Comparison of ENCODE assay signal across 10 mouse cellular contexts in the genomic region with DNA sequence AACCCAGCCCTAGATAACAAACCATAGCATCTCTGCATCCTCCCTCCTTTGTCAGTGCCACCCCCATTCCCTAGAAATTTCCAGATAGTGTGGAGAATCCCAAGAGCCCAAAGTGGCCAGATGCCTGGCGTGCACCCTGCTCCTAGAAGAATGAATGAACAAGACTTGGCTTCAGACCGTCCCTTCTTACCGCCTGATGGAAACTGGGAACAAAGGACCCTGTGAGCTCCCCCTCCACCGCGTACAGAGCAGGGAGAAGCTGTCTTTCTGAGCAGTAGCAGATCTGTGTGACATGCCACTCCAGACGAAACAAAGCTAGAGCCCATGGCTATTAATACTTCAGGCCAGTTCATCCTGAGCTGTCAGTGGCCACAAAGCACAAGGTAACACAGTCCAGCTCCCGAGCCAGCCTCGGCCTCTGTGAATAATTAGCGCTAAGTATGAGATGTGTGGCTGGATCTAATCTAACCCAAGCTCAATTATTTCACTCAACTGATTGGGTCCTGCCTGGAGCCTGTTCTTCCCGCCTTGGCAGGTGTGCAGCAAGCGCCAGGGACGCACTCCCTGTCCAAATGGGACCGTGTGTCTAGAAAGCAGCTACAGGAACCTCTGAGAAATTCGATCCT.
DNase-seq lines count a peak whose midpoint lies in the region; ATAC-seq and TF ChIP-seq lines count a peak whose summit lies in the region.
"Had no signal": no experiment of that assay in that cellular context is flagged by ENCODE, and none has a peak within 500 bp of the region (broad histone marks: within the 10 kb centered on the region; RNA-seq: fewer than 3 reads in every experiment).

No protein-coding gene starts in this region.

- H3K9me3 ChIP-seq in kidney, embryonic 15.5 days (replicated peaks), result no peaks in the 10 kb centered on the region
- H3K9me3 ChIP-seq in forebrain, postnatal 0 days (ENCODE audit: low read length), result no peaks in the 10 kb centered on the region
- no peaks in the 10 kb centered on the region for H3K9me3 ChIP-seq in midbrain, embryonic 15.5 days
- H3K9me3 ChIP-seq: liver, embryonic 13.5 days had no signal

- no peak for TF ChIP-seq CTCF in kidney, adult 2 months (conservative IDR thresholded peaks at IDR 0.05; ENCODE audit: insufficient read depth, insufficient read length, low read depth, low read length)
- TF ChIP-seq CTCF in forebrain, postnatal 0 days (IDR thresholded peaks at IDR 0.05; ENCODE audit: low read depth), result no peak

- ATAC-seq in kidney, embryonic 15.5 days (replicated peaks; ENCODE audit: low FRiP score), result peak; percentile 29; the same call in 1 of the 2 replicates
- ATAC-seq in forebrain, postnatal 0 days, result peak; percentile 82
- ATAC-seq in midbrain, embryonic 15.5 days (replicated peaks), result peak; percentile 42; the same call in 1 of the 2 replicates

- no peak overlapping the region for H3K4me2 ChIP-seq in kidney, embryonic 15.5 days
- no peak overlapping the region for H3K4me2 ChIP-seq in forebrain, postnatal 0 days (ENCODE audit: low read depth)
- H3K4me2 ChIP-seq in midbrain, embryonic 15.5 days, result no peak overlapping the region
- H3K4me2 ChIP-seq: liver, embryonic 13.5 days had no signal

- no peak for DNase-seq in kidney, adult 2 months
- peak; percentile 34 for DNase-seq in embryo, embryonic 11 days
- DNase-seq in forebrain, postnatal 0 days, result peak; percentile 47
- no peak for DNase-seq in natural killer cell, adult 2 months (ENCODE audit: low spot score in 2 of 2)
- DNase-seq in urinary bladder, adult 2 months (ENCODE audit: low spot score), result no peak
- DNase-seq: kidney, postnatal 14 days; liver, embryonic 13.5 days had no signal

- no peak for TF ChIP-seq POLR2A in kidney, adult 2 months (IDR thresholded peaks at IDR 0.05; ENCODE audit: low read depth, low read length)

- no peaks in the 10 kb centered on the region; the same call in 1 of the 2 replicates for H3K27me3 ChIP-seq in kidney, embryonic 15.5 days
- no peaks in the 10 kb centered on the region for H3K27me3 ChIP-seq in kidney, adult 2 months (replicated peaks; ENCODE audit: control insufficient read depth, insufficient read depth, low read length)
- H3K27me3 ChIP-seq in forebrain, postnatal 0 days (ENCODE audit: insufficient read depth, low read length), result no peaks in the 10 kb centered on the region
- no peaks in the 10 kb centered on the region for H3K27me3 ChIP-seq in midbrain, embryonic 15.5 days (replicated peaks)
- H3K27me3 ChIP-seq: liver, embryonic 13.5 days had no signal

- H3K4me3 ChIP-seq in kidney, embryonic 15.5 days (replicated peaks), result no peak overlapping the region
- H3K4me3 ChIP-seq in kidney, adult 2 months (ENCODE audit: insufficient read depth, low read depth, low read length), result no peak overlapping the region
- no peak overlapping the region for H3K4me3 ChIP-seq in forebrain, postnatal 0 days (ENCODE audit: low read depth, low read length)
- H3K4me3 ChIP-seq in midbrain, embryonic 15.5 days, result no peak overlapping the region
- H3K4me3 ChIP-seq: liver, embryonic 13.5 days; myocyte had no signal

- H3K27ac ChIP-seq in kidney, embryonic 15.5 days, result no peak overlapping the region
- no peak overlapping the region for H3K27ac ChIP-seq in kidney, adult 2 months (ENCODE audit: insufficient read depth, low read depth, low read length)
- peak overlapping the region; percentile 35; the same call in 1 of the 2 replicates for H3K27ac ChIP-seq in forebrain, postnatal 0 days (ENCODE audit: low read depth, low read length)
- H3K27ac ChIP-seq in midbrain, embryonic 15.5 days, result no peak overlapping the region
- H3K27ac ChIP-seq: liver, embryonic 13.5 days had no signal

- no peak overlapping the region for H3K9ac ChIP-seq in kidney, embryonic 15.5 days
- H3K9ac ChIP-seq in forebrain, postnatal 0 days, result no peak overlapping the region
- no peak overlapping the region for H3K9ac ChIP-seq in midbrain, embryonic 15.5 days
- H3K9ac ChIP-seq: liver, embryonic 13.5 days had no signal

- no peaks in the 10 kb centered on the region for H3K36me3 ChIP-seq in kidney, embryonic 15.5 days
- H3K36me3 ChIP-seq in kidney, adult 2 months (ENCODE audit: control insufficient read depth, insufficient read depth, low read length), result no peaks in the 10 kb centered on the region
- no peaks in the 10 kb centered on the region for H3K36me3 ChIP-seq in forebrain, postnatal 0 days (ENCODE audit: insufficient read depth)
- H3K36me3 ChIP-seq in midbrain, embryonic 15.5 days (replicated peaks), result no peaks in the 10 kb centered on the region
- H3K36me3 ChIP-seq: liver, embryonic 13.5 days had no signal

- H3K4me1 ChIP-seq in kidney, embryonic 15.5 days, result 0 out of 2 replicates have a peak, but pooled peaks cover 8% of the 10 kb centered on the region
- no peaks in the 10 kb centered on the region for H3K4me1 ChIP-seq in kidney, adult 2 months (ENCODE audit: control insufficient read depth, insufficient read depth, low read length)
- no peaks in the 10 kb centered on the region for H3K4me1 ChIP-seq in forebrain, postnatal 0 days (ENCODE audit: insufficient read depth)
- H3K4me1 ChIP-seq in midbrain, embryonic 15.5 days, result 0 out of 2 replicates have a peak, but pooled peaks cover 6% of the 10 kb centered on the region
- H3K4me1 ChIP-seq: liver, embryonic 13.5 days had no signal

- WGBS in kidney, embryonic 15.5 days, result 54% methylated on average over 14 of the region's 14 CpGs
- 61% methylated on average over 14 of the region's 14 CpGs for WGBS in kidney, adult 2 months
- 33% methylated on average over 14 of the region's 14 CpGs for WGBS in forebrain, postnatal 0 days
- WGBS in midbrain, embryonic 15.5 days, result 45% methylated on average over 14 of the region's 14 CpGs

Comparison
In these comparisons a context has a peak if more than half of its experiments do, and no peak if none do; other contexts are left out.
1. ATAC-seq: peak in every context shown above with its lines; median percentile 82 in forebrain, postnatal 0 days; 42 in midbrain, embryonic 15.5 days; 29 in kidney, embryonic 15.5 days.
2. DNase-seq: peak in embryo, embryonic 11 days (single experiment) and forebrain, postnatal 0 days (single experiment); none in kidney, adult 2 months (single experiment), natural killer cell, adult 2 months (0 of 2) and urinary bladder, adult 2 months (single experiment).